In the genomic region with DNA sequence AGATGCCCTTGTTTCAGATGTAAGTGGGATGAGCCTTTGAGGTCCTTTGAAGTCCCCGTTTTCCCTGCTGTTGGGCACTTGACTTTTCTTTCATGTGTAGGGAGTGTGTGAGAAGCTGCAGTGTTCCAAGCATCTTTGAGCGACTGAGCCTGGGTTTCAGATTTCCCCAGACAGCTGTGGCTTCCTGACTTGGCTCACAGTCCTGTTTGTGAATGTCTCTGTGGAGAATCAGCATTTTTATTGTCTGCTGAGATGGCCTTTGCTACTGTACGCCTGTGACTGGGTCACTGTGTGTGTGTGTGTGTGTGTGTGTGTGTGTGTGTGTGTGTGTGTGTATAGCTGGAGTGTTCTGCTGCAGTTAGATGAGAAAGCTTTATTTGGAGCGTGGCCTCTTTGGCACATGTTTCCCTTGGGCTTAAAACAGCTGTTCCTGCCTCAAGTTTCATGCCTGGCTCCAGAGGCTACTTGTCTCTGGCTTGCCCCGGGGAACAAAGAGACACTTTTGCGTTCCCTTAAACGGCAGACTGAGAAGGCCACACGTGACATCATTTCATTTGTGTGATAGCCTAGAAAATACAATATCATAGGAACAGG, we compare ENCODE assay signal across 8 mouse cellular contexts. TPM values are rescaled to one million over a fixed set of nuclear protein-coding genes. Genes with fewer than 3 reads are reported as not detected.
DNase-seq lines count a peak whose midpoint lies in the region; ATAC-seq and TF ChIP-seq lines count a peak whose summit lies in the region.

No protein-coding gene starts in this region.

- WGBS in cerebellum, adult 2 months = 29% methylated on average over 8 of the region's 8 CpGs

- DNase-seq in frontal cortex, postnatal 25 days (ENCODE audit: low spot score in 2 of 2) = no peak
- peak; percentile 20 for DNase-seq in adrenal gland, postnatal 25 days
- DNase-seq in heart, adult 8-10 months (ENCODE audit: low spot score) = peak; percentile 74
- peak; percentile 50 to 52 for DNase-seq in kidney, adult 8-10 months
- peak; percentile 58 to 83 for DNase-seq in lung, postnatal 4 days
- DNase-seq in cerebellum, adult 2 months = no peak
- DNase-seq in cerebellum, adult 11 months = no peak

- H3K4me1 ChIP-seq in cerebellum, adult 2 months (ENCODE audit: control insufficient read depth, insufficient read depth, low read length) = no peaks in the 10 kb centered on the region; the same call in 1 of the 2 replicates

- H3K27ac ChIP-seq in cerebellum, adult 2 months (ENCODE audit: insufficient read depth, low read length) = no peak overlapping the region

- ATAC-seq in frontal cortex, adult (ENCODE audit: low TSS enrichment) = peak; percentile 44

- TF ChIP-seq POLR2A in cerebellum, adult 2 months (IDR thresholded peaks at IDR 0.05; ENCODE audit: borderline replicate concordance, insufficient read depth, low read length) = no peak

- no peak overlapping the region for H3K4me3 ChIP-seq in cerebellum, adult 2 months (replicated peaks; ENCODE audit: insufficient read depth, low read depth, low read length)

- TF ChIP-seq CTCF in cerebellum, adult 2 months (IDR thresholded peaks at IDR 0.05; ENCODE audit: borderline replicate concordance, insufficient read depth, low read depth, low read length) = no peak

- no peaks in the 10 kb centered on the region for H3K27me3 ChIP-seq in cerebellum, adult 2 months (ENCODE audit: control insufficient read depth, insufficient read depth, low read length)

RNA-seq across cellular contexts. Expression of gene Morc3, which starts 23.9 kb away (rescaled TPM):
- 35.5 and 44.5 TPM in 2 replicates for total RNA-seq in adrenal gland, postnatal 25 days (2021)
- 10 to 100 TPM; 12.7 to 25.2 (median 15.9) TPM for total RNA-seq in heart, adult 8-10 months (2022)
- polyA plus RNA-seq in cerebellum, adult 2 months (2012; rRNA removed) = 25.1 and 25.8 TPM in 2 replicates

Comparison
In these comparisons a context has a peak if more than half of its experiments do, and no peak if none do; other contexts are left out.
1. DNase-seq: peak in adrenal gland, postnatal 25 days (single experiment), heart, adult 8-10 months (single experiment), kidney, adult 8-10 months (2 of 2) and lung, postnatal 4 days (2 of 2); none in frontal cortex, postnatal 25 days (0 of 2), cerebellum, adult 2 months (0 of 2) and cerebellum, adult 11 months (single experiment).